Mouse (Mus musculus): ENCODE results near the gene Pced1b. TPM values are rescaled to one million over a fixed set of nuclear protein-coding genes. Genes with fewer than 3 reads are reported as not detected.
A peak's percentile ranks its signal among the peaks of the same experiment; 100 is the strongest.

Gene Pced1b
- polyA plus RNA-seq, 1 experiment from 2014 or later = 2.6 TPM

DNA sequence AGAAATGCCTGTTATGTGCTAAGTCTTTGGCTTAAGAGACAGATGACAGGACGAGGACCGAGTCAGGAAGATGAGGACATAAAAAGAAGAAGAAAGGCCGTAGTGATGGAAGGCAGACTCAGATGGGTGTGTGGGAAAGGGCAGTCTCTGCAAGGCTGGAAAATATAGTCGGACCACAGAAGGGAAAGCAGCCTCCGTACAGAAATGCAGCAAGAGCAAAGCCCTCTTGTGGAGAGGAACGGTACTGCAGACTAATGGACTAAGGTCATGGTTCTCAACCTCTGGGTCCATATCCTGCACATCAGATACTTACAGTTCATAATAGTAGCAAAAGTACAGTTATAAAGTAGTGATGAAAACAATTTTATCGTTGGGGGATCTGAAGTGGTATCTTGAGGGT is 11.7 kb upstream of the Pced1b start:
- Histone ChIP-seq H3K36me3 (ENCODE audit: poor library complexity, severe bottlenecking) (no peaks in the 10 kb centered on the region), H3K4me1 (no peaks in the 10 kb centered on the region), H3K27ac (no peak overlapping the region), H3K4me3 (no peak overlapping the region), H3K9me3 (replicated peaks) (0 out of 2 replicates have a peak, but pooled peaks cover 3% of the 10 kb centered on the region), H3K9ac (no peak overlapping the region), H3K4me2 (no peak overlapping the region), H3K27me3 (no peaks in the 10 kb centered on the region)
- ATAC-seq = no peak
- 33% methylated on average over 7 of the region's 7 CpGs for WGBS

DNA sequence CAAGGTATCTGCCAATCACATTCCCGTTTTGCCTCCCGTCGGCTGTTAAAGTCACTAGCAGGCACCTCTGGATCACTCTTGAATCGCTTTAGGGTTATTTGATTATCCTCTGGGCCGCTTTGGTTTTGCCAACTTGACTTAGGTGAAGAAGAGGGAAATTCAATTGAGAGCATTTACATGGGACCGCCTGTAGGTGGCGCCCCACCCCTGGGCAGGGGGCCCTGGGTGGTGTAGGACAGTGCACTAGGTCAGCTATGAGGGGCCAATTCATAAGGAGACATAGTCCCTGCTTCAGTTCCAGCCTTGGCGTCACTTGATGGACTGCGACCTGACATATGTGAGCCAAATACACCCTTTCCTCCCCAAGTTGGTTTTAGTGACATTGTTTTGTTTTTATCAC is 10.0 kb upstream of the Pced1b start:
- 56% methylated on average over 9 of the region's 9 CpGs for WGBS
- H3K4me3 ChIP-seq = no peak overlapping the region
- no peak overlapping the region for H3K9ac ChIP-seq
- no peaks in the 10 kb centered on the region for H3K36me3 ChIP-seq (ENCODE audit: poor library complexity, severe bottlenecking)
- H3K27ac ChIP-seq = no peak overlapping the region
- no peaks in the 10 kb centered on the region for H3K27me3 ChIP-seq
- no peaks in the 10 kb centered on the region for H3K4me1 ChIP-seq
- no peak overlapping the region for H3K4me2 ChIP-seq
- no peak for ATAC-seq
- H3K9me3 ChIP-seq (replicated peaks) = no peaks in the 10 kb centered on the region

DNA sequence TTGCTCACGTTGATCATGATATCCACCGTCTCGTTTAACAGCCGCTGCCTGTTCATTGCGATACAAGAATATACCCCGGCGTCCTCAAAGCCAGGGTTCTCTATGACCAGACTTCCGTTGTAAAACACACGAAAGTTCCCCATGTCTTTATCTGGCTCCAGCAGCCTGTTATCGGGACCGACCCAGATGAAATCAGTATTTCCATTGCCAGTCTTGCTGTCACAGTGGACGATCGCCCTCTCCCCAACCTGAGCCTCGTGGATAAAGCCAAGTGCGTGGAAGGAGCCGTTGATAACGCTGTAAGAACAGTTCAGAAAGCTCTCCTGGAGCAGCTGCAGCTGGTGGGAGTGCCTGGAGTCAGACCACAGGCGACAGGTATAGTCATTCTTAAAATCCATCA is 1.5 kb upstream of the Pced1b start:
- no peak overlapping the region for H3K4me2 ChIP-seq
- H3K27ac ChIP-seq = no peak overlapping the region
- H3K27me3 ChIP-seq = peaks cover 16% of the 10 kb centered on the region
- no peaks in the 10 kb centered on the region for H3K9me3 ChIP-seq (replicated peaks)
- H3K4me1 ChIP-seq = peaks cover 15% of the 10 kb centered on the region; the same call in 1 of the 2 replicates
- H3K36me3 ChIP-seq (ENCODE audit: poor library complexity, severe bottlenecking) = no peaks in the 10 kb centered on the region
- H3K4me3 ChIP-seq = no peak overlapping the region
- no peak overlapping the region for H3K9ac ChIP-seq
- WGBS = 90% methylated on average over 18 of the region's 18 CpGs
- ATAC-seq = no peak

DNA sequence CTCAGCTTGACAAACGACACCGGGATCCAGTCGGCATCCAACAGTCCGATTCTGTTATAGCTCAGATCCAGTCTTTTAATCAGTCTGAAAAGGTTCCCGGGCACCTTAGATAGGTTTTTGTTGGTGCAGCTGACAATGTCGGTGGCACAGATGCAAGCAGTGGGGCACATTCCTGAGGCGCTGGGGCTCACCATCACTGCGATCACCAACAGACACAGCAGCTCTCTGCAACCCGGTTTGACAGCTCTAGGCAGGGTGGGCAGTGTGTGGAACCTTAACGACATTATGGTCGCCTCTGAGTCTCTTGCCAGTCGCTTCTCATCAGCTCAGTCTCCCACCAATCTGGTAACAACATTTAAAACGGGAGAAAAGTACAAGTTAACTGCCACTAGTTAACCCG is 651 bp upstream of the Pced1b start:
- Histone ChIP-seq H3K9me3 (replicated peaks) (no peaks in the 10 kb centered on the region), H3K27ac (no peak overlapping the region), H3K4me3 (peak overlapping the region; percentile 74), H3K4me1 (peaks cover 15% of the 10 kb centered on the region; the same call in 1 of the 2 replicates), H3K4me2 (peak overlapping the region; percentile 80), H3K9ac (no peak overlapping the region), H3K36me3 (ENCODE audit: poor library complexity, severe bottlenecking) (no peaks in the 10 kb centered on the region), H3K27me3 (peaks cover 16% of the 10 kb centered on the region)
- ATAC-seq = no peak
- WGBS = 23% methylated on average over 14 of the region's 14 CpGs

DNA sequence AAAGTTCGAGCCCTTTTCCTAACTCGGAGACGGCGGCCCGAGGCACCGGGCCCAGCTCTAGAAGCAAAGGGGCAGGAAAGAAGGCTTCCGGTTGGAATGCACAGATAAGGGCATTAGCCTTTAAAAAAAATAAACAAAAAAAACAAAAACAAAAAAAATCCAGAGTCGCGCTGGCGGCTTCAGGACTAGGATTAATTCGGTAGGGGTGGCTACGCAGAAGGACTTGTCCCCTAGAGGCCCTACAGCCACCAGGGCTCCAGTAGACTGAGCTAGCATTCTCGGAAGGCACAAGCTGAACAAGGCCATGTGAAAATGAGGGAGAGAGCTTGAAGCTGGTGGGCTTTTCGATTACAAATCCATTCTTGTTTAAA is 869 bp downstream of the Pced1b start:
- Histone ChIP-seq H3K4me3 (peak overlapping the region; percentile 74), H3K27ac (peak overlapping the region; percentile 70), H3K9ac (peak overlapping the region; percentile 83), H3K27me3 (peaks cover 16% of the 10 kb centered on the region), H3K9me3 (replicated peaks) (no peaks in the 10 kb centered on the region), H3K4me1 (peaks cover 15% of the 10 kb centered on the region; the same call in 1 of the 2 replicates), H3K36me3 (ENCODE audit: poor library complexity, severe bottlenecking) (no peaks in the 10 kb centered on the region), H3K4me2 (peak overlapping the region; percentile 80)
- WGBS = under 1% methylated on average over 14 of the region's 14 CpGs
- peak; percentile 33; the same call in 1 of the 2 replicates for ATAC-seq

DNA sequence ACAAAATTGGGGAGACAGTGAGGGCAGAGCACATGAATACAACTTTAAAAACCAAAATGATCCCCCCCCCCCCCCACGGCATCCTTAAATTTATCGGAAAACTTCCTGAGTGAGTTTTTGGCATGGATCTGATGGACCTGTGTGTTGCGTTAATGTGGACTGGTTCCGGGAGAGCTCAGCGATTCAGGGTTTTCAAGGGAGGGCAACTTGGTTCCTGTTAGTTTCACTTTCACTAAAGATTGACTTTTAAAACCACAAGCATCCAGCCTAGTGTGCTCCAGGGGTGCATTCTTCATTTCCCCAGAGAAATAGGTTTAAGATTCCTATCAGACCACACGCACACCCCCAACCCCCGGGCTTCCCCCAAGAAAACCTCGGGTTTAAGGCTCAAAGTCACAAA is 1.4 kb downstream of the Pced1b start:
- Histone ChIP-seq H3K4me3 (peak overlapping the region; percentile 74), H3K4me2 (peak overlapping the region; percentile 80), H3K9ac (no peak overlapping the region), H3K9me3 (replicated peaks) (no peaks in the 10 kb centered on the region), H3K27me3 (peaks cover 16% of the 10 kb centered on the region), H3K4me1 (peaks cover 15% of the 10 kb centered on the region; the same call in 1 of the 2 replicates), H3K36me3 (ENCODE audit: poor library complexity, severe bottlenecking) (no peaks in the 10 kb centered on the region), H3K27ac (no peak overlapping the region)
- 55% methylated on average over 8 of the region's 8 CpGs for WGBS
- no peak for ATAC-seq

DNA sequence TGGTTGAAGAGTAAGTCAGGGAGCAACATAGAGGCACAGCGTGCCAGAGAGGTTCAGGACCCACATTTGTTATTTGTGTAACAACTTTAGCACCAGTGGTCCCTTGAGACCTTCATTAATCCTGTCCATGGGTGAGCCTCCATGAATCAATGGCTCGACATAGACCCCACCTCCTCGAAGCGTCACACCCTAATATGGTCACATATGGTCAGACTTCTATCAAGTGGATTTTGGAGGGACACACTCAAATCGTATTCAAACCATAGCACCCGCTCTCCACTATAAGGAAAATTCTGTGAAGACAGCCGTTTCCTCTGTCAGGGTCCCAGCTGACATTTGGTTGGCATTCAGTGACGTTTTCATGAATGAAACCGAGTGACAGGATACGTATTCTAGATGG is 2.4 kb downstream of the Pced1b start:
- H3K27ac ChIP-seq = no peak overlapping the region
- ATAC-seq = no peak
- H3K9me3 ChIP-seq (replicated peaks) = no peaks in the 10 kb centered on the region
- H3K4me3 ChIP-seq = no peak overlapping the region
- peaks cover 15% of the 10 kb centered on the region; the same call in 1 of the 2 replicates for H3K4me1 ChIP-seq
- no peaks in the 10 kb centered on the region for H3K36me3 ChIP-seq (ENCODE audit: poor library complexity, severe bottlenecking)
- H3K27me3 ChIP-seq = peaks cover 16% of the 10 kb centered on the region
- H3K9ac ChIP-seq = no peak overlapping the region
- WGBS = 95% methylated on average over 10 of the region's 10 CpGs
- no peak overlapping the region for H3K4me2 ChIP-seq

DNA sequence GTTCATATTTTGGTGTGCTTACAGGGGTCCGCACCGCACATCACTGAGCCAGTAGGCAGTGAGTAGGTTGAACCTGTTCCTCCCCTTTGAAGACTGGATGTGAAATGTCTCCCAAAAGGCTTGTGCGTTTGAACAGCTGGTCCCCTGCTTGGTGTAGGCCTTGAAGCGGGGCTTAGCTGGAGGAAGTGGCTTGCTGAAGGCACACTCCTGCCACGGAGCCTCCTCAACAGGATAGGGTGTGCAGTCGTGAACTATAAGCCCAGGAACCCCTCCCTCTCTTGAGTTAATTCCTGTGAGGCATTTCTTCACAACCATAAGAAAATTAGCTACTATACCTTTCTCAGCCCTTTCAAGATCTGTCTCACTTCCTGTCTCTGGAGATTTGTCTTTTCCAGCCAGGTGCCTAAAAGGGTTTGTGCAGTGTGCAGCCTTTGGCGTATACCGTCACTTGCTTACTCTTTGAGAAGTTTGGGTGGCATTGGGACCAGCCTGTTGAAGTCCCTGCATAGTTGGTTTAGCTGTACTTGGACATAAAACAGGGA is 5.7 kb downstream of the Pced1b start:
- H3K4me2 ChIP-seq = no peak overlapping the region
- H3K36me3 ChIP-seq (ENCODE audit: poor library complexity, severe bottlenecking) = no peaks in the 10 kb centered on the region
- H3K27me3 ChIP-seq = no peaks in the 10 kb centered on the region
- H3K9me3 ChIP-seq (replicated peaks) = no peaks in the 10 kb centered on the region
- no peak overlapping the region for H3K4me3 ChIP-seq
- H3K4me1 ChIP-seq = peaks cover 9% of the 10 kb centered on the region; the same call in 1 of the 2 replicates
- H3K9ac ChIP-seq = no peak overlapping the region
- no peak overlapping the region for H3K27ac ChIP-seq
- no peak for ATAC-seq
- 91% methylated on average over 8 of the region's 8 CpGs for WGBS

DNA sequence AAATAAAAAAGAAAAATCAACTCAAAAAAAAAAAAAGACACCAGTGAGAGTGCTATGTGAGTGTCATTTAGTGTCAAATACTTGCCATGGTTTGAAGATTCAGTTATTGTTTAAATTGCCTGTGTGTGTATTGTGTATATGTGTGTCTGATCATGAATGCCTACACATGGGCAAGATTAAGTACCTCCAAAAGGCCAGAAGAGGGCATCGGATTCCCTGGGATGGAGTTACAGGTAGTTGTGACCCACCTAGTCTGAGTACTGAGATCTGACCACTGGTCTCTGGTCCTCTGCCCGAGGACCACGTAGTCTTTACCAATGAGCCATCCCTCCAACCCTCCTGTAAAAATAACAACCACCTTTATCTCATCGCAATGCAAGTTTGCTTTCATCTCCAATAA is 7.5 kb downstream of the Pced1b start:
- no peak overlapping the region for H3K9ac ChIP-seq
- 91% methylated on average over 4 of the region's 4 CpGs for WGBS
- H3K4me3 ChIP-seq = no peak overlapping the region
- no peak for ATAC-seq
- no peak overlapping the region for H3K27ac ChIP-seq
- H3K4me1 ChIP-seq = no peaks in the 10 kb centered on the region
- no peaks in the 10 kb centered on the region for H3K36me3 ChIP-seq (ENCODE audit: poor library complexity, severe bottlenecking)
- H3K27me3 ChIP-seq = no peaks in the 10 kb centered on the region
- H3K4me2 ChIP-seq = no peak overlapping the region
- no peaks in the 10 kb centered on the region for H3K9me3 ChIP-seq (replicated peaks)

DNA sequence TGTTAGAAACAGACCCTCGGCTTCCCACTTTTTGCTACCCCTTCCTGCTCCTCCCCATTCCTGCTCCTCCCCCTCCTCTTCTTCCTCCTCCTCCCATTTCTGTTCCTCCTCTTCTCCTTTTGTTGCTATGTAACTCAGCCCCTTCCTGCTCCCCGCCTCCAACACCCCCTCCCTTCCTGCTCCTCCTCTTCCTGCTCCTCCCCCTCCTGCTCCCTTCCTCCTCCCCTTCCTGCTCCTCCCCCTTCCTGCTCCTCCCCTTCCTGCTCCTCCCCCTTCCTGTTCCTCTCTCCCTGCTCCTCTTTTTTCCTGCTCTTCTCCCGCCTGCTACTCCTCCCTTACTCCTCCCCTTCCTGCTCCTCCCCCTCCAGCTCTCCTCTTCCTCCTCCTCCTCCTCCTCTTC is 8.9 kb downstream of the Pced1b start:
- Histone ChIP-seq H3K4me1 (no peaks in the 10 kb centered on the region), H3K4me2 (no peak overlapping the region), H3K27ac (no peak overlapping the region), H3K36me3 (ENCODE audit: poor library complexity, severe bottlenecking) (no peaks in the 10 kb centered on the region), H3K9ac (no peak overlapping the region), H3K9me3 (replicated peaks) (no peaks in the 10 kb centered on the region), H3K27me3 (no peaks in the 10 kb centered on the region), H3K4me3 (no peak overlapping the region)
- ATAC-seq = no peak
- 87% methylated on average over 3 of the region's 3 CpGs for WGBS

DNA sequence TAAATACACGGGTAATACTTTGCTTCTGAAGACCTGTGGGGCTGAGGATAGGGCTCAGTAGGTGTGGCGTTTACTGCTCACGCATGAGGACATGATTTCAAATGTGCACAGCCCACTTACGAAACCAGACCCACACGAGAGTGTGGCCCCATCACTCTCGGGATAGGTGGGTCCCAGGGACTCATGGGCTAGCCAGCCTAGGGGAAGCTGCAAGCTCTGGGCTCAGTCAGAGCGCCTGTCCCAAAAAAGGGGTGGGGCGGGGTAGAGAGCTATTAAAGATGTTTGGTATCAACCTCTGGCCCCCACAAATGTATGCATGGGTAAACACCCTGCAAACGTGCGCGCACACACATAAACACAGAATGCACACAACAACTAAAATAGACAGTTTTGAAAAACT is 9.5 kb downstream of the Pced1b start:
- H3K4me3 ChIP-seq = no peak overlapping the region
- WGBS = 93% methylated on average over 11 of the region's 11 CpGs
- no peak overlapping the region for H3K4me2 ChIP-seq
- H3K27ac ChIP-seq = no peak overlapping the region
- H3K9me3 ChIP-seq (replicated peaks) = no peaks in the 10 kb centered on the region
- no peaks in the 10 kb centered on the region for H3K36me3 ChIP-seq (ENCODE audit: poor library complexity, severe bottlenecking)
- H3K27me3 ChIP-seq = no peaks in the 10 kb centered on the region
- no peak for ATAC-seq
- no peak overlapping the region for H3K9ac ChIP-seq
- no peaks in the 10 kb centered on the region for H3K4me1 ChIP-seq

DNA sequence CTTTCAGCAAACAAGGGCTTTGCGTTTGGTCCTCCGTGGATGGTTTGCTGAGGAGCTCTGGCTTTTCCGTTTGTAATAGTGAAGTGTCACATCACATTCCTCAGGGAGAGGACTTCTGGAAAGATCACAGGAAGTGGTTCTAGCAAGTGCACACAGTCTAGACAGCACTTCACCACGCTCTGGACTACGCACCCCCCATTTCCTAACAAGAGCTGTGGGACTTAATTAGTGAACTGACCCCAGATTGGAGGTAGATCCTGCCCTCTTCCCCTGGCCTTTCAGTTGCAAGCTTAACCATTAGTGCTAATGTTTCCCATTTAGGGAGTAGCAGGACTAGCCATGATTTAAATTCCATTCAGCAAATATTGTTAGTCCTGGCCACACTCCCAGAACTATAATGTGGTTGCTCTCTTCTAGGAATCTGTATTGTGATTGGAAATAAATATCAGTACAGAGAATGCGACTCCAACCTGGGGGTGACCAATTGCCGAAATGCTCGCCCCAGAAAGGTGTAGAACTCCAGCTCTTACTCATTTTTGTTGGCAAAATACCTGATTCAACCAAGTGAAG is 10.4 kb downstream of the Pced1b start:
- 92% methylated on average over 8 of the region's 8 CpGs for WGBS
- Histone ChIP-seq H3K9me3 (replicated peaks) (no peaks in the 10 kb centered on the region), H3K9ac (no peak overlapping the region), H3K4me1 (no peaks in the 10 kb centered on the region), H3K36me3 (ENCODE audit: poor library complexity, severe bottlenecking) (no peaks in the 10 kb centered on the region), H3K4me2 (no peak overlapping the region), H3K4me3 (no peak overlapping the region), H3K27me3 (no peaks in the 10 kb centered on the region), H3K27ac (no peak overlapping the region)
- no peak for ATAC-seq

All from forebrain, embryonic 13.5 days (tissue).